Comparison of ENCODE assay signal across 26 mouse cellular contexts in genomic region chr1:62624836-62625235, GRCm38 (mm10).
"Had no signal": no experiment of that assay in that cellular context is flagged by ENCODE, and none has a peak within 500 bp of the region (broad histone marks: within the 10 kb centered on the region; RNA-seq: fewer than 3 reads in every experiment).

No protein-coding gene starts in this region.

- H3K4me1 ChIP-seq: embryonic facial prominence, embryonic 10.5 days; embryonic facial prominence, embryonic 12.5 days; embryonic facial prominence, embryonic 15.5 days; forebrain, embryonic 10.5 days; forebrain, embryonic 12.5 days; forebrain, embryonic 13.5 days; forebrain, embryonic 15.5 days had no signal

- H3K36me3 ChIP-seq: embryonic facial prominence, embryonic 10.5 days; embryonic facial prominence, embryonic 12.5 days; embryonic facial prominence, embryonic 13.5 days; embryonic facial prominence, embryonic 15.5 days; forebrain, embryonic 10.5 days; forebrain, embryonic 12.5 days; forebrain, embryonic 15.5 days had no signal

- ATAC-seq: forebrain, embryonic 13.5 days; forebrain, embryonic 14.5 days; forebrain, embryonic 15.5 days; forebrain, embryonic 16.5 days; forebrain, postnatal 0 days had no signal

- H3K4me3 ChIP-seq: embryonic facial prominence, embryonic 10.5 days; embryonic facial prominence, embryonic 12.5 days; embryonic facial prominence, embryonic 13.5 days; embryonic facial prominence, embryonic 15.5 days; erythroblast, embryonic 14.5 days; forebrain, embryonic 10.5 days; forebrain, embryonic 12.5 days; forebrain, embryonic 13.5 days; forebrain, embryonic 15.5 days; gastrocnemius, adult 2 months; heart, adult 2 months had no signal

- H3K9ac ChIP-seq: embryonic facial prominence, embryonic 12.5 days; embryonic facial prominence, embryonic 13.5 days; embryonic facial prominence, embryonic 15.5 days; forebrain, embryonic 12.5 days; forebrain, embryonic 13.5 days; forebrain, embryonic 15.5 days; forebrain, postnatal 0 days had no signal

- H3K4me2 ChIP-seq: embryonic facial prominence, embryonic 12.5 days; embryonic facial prominence, embryonic 13.5 days; embryonic facial prominence, embryonic 15.5 days; forebrain, embryonic 12.5 days; forebrain, embryonic 13.5 days; forebrain, embryonic 15.5 days had no signal

- H3K27me3 ChIP-seq: embryonic facial prominence, embryonic 12.5 days; embryonic facial prominence, embryonic 13.5 days; embryonic facial prominence, embryonic 15.5 days; forebrain, embryonic 12.5 days; forebrain, embryonic 13.5 days; forebrain, embryonic 15.5 days had no signal

- H3K9me3 ChIP-seq: embryonic facial prominence, embryonic 10.5 days; embryonic facial prominence, embryonic 12.5 days; embryonic facial prominence, embryonic 13.5 days; embryonic facial prominence, embryonic 15.5 days; forebrain, embryonic 10.5 days; forebrain, embryonic 12.5 days; forebrain, embryonic 13.5 days; forebrain, embryonic 15.5 days had no signal

- H3K27ac ChIP-seq: embryonic facial prominence, embryonic 10.5 days; embryonic facial prominence, embryonic 12.5 days; embryonic facial prominence, embryonic 13.5 days; embryonic facial prominence, embryonic 15.5 days; forebrain, embryonic 10.5 days; forebrain, embryonic 12.5 days; forebrain, embryonic 13.5 days; forebrain, embryonic 15.5 days; gastrocnemius, adult 2 months; heart, adult 2 months had no signal

- DNase-seq: cerebellum, adult 2 months; cerebellum, adult 8-10 months; cerebellum, adult 9-10 months; cerebellum, adult 9-11 months; cerebellum, postnatal 25 days; cerebellum, postnatal 36 days; embryo, embryonic 11 days; forebrain, postnatal 0 days; gastrocnemius, adult 2 months; gastrocnemius, postnatal 10 days; gastrocnemius, postnatal 14 days; gastrocnemius, postnatal 25 days; gastrocnemius, postnatal 36 days; heart, adult 18-20 months; heart, adult 2 months had no signal
